Mouse (Mus musculus) stomach, embryonic 16.5 days (tissue): ENCODE results near the gene Pdia2. TPM values are rescaled to one million over a fixed set of nuclear protein-coding genes. Genes with fewer than 3 reads are reported as not detected.

Experiments
- ATAC-seq: fragments of 200-750 bp; cut with Nextera tagmentation; 2 replicates; pipeline ENCODE4 v1.8.0; 2017; ENCODE audit warnings: moderate number of reproducible peaks, moderate TSS enrichment; ENCODE audit not compliant: insufficient read depth, low FRiP score
- H3K27ac ChIP-seq: fragments of 300-500 bp; sonication (generic); 2 replicates; pipeline ENCODE4 v1.5.1; 2014; ENCODE audit warnings: low read length
- H3K27me3 ChIP-seq: fragments of 300-500 bp; sonication (generic); 2 replicates; pipeline ENCODE4 v1.6.1; 2014; ENCODE audit warnings: low read length, control low read depth, mixed read lengths; ENCODE audit not compliant: control insufficient read depth, insufficient read depth
- H3K36me3 ChIP-seq: fragments of 300-500 bp; sonication (generic); 2 replicates; pipeline ENCODE4 v1.6.1; 2014; ENCODE audit warnings: low read length; ENCODE audit not compliant: control insufficient read depth, insufficient read depth
- H3K4me1 ChIP-seq: fragments of 300-500 bp; sonication (generic); 2 replicates; pipeline ENCODE4 v1.6.1; 2014; ENCODE audit warnings: low read length, control low read depth, mixed read lengths; ENCODE audit not compliant: control insufficient read depth, insufficient read depth
- H3K4me2 ChIP-seq: fragments of 300-500 bp; sonication (generic); 2 replicates; pipeline ENCODE4 v1.6.1; 2014; ENCODE audit warnings: low read depth, low read length, mixed read lengths
- H3K4me3 ChIP-seq: fragments of 300-500 bp; sonication (generic); replicated peaks from 2 replicates; pipeline ENCODE4 v1.5.1; 2014; ENCODE audit warnings: mild to moderate bottlenecking, low read length
- H3K9ac ChIP-seq: fragments of 300-500 bp; sonication (generic); 2 replicates; pipeline ENCODE4 v1.6.1; 2014; ENCODE audit warnings: low read length
- H3K9me3 ChIP-seq: fragments of 300-500 bp; sonication (generic); replicated peaks from 2 replicates; pipeline ENCODE4 v1.6.1; 2016; ENCODE audit warnings: low read length, control low read depth; ENCODE audit not compliant: control insufficient read depth
- WGBS: fragments of 180-500 bp; shearing (Covaris S2); extraction: QIAGEN DNeasy Blood & Tissue Kit; methylation state at CpG from one replicate; pipeline ENCODE4 v1.1.7; 2014; 5-methylcytosine and 5-hydroxymethylcytosine counted together
- polyA plus RNA-seq: library from polyadenylated mRNA; unstranded; fragments of >200 nt; fragmentation: Nextera tagmentation; extraction: Ambion mirVana; gene quantifications from 2 replicates; pipeline ENCODE4 v1.2.1, GENCODE M21; 2015

Gene Pdia2
- polyA plus RNA-seq, result 192 and 218 TPM in 2 replicates

DNA sequence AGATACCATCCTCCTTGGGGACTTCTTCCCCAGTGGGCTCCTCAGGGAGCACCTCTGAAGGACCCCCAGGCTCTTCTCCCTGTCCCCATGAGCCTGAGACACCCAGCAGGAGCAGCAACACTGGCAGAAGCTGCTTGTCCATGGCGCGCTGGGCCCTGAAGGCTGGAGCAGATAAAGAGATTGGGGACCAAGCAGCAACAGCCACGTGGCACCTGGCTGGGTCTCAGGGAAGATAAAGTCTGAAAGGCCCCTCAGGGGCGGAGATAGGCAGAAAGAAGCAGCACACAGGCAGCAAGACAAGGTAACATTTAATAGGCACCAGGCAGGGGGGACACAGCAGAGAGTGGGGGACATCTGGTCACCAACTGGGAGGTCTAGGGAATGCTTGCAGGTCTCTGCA, at the start of gene Pdia2:
Gene Pdia2, minus strand, starts transcription at position 196 of the 400 bp plus-strand sequence.
- ATAC-seq, result no peak
- Histone ChIP-seq H3K27ac (peak within 1 kb of the TSS; percentile 27; the same call in 1 of the 2 replicates), H3K27me3 (peaks cover 13% of the 10 kb centered on the region), H3K4me1 (peaks cover 15% of the 10 kb centered on the region), H3K9ac (no peak within 1 kb of the TSS; the same call in 1 of the 2 replicates), H3K9me3 (no peaks in the 10 kb centered on the region), H3K4me3 (no peak within 1 kb of the TSS), H3K36me3 (peaks cover 25% of the 10 kb centered on the region), H3K4me2 (no peak within 1 kb of the TSS; the same call in 1 of the 2 replicates)
- WGBS, result 62% methylated on average over 4 of the region's 4 CpGs

GRCm38 (mm10) chr17:26244101-26244841, 45.4 kb upstream of the Pdia2 start, which contains the start of gene Fam234a:
TSS of gene Fam234a (minus strand) at chr17:26244242.
- no peaks in the 10 kb centered on the region for H3K9me3 ChIP-seq
- 7% methylated on average over 33 of the region's 33 CpGs for WGBS
- peak; percentile 97 for ATAC-seq

DNA sequence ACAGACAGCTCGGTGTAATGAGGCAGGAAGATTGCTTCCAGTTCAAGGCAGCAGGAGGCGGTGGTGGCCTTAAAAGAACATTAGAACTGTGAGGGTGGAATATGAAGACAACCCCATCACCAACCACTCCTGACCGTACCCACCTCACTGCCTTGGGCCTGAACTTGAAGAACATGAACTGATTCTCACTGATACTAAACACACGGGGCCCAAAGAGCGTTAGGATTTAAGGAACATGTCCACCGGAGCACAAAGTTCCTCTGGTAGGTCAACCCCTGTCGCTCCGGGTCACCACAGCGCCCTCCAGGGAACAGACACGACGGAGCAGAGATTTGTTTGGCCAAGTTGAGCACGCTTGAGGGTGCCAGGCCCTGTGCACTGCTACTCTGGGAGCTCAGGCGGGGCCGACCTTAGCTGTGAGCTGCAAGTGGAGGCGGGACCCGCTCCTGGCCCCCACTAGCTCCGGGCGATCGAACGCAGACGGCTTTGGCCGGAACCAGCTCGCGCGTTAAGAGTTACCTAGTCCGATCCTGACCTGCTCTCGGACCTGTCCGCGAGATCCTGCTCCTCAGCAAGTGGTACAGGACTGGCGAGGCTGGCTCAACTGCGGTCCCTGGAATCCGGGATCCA, 44.7 kb upstream of the Pdia2 start:
- Histone ChIP-seq H3K9ac (peak overlapping the region; percentile 84), H3K4me2 (peak overlapping the region; percentile 79), H3K4me3 (peak overlapping the region; percentile 80), H3K27ac (peak overlapping the region; percentile 83), H3K36me3 (no peaks in the 10 kb centered on the region), H3K4me1 (peaks cover 6% of the 10 kb centered on the region), H3K27me3 (no peaks in the 10 kb centered on the region), H3K9me3 (no peaks in the 10 kb centered on the region)
- under 1% methylated on average over 32 of the region's 32 CpGs for WGBS
- ATAC-seq, result peak; percentile 78

More at GRCm38 (mm10) chr17:26244101-26244841, 45.4 kb upstream of the Pdia2 start, which contains the start of gene Fam234a:
- Histone ChIP-seq H3K36me3 (no peaks in the 10 kb centered on the region), H3K9ac (peak within 1 kb of the TSS; percentile 84), H3K4me2 (peak within 1 kb of the TSS; percentile 79), H3K4me1 (peaks cover 6% of the 10 kb centered on the region), H3K4me3 (peak within 1 kb of the TSS; percentile 80), H3K27ac (peak within 1 kb of the TSS; percentile 83), H3K27me3 (no peaks in the 10 kb centered on the region)

DNA sequence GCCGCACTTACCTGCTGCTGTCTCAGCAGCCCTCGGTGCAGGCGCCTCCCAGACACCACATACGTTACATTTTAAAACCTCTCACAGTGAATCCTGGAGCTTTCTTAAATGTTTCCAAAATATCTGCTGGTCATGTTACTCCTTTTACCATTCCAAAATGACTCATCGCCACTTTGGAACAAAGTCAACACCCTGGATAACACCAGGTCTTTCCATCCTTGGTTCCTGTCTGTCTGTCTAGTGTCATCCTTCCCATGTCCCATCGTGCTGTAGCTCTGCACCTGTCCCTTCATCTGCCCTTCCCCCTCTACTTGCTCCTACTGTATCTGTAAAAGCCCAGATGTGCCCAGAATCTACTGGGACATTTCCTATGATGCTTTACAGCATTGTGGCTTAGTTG, 42.1 kb upstream of the Pdia2 start:
- no peak overlapping the region for H3K4me3 ChIP-seq
- H3K4me2 ChIP-seq, result no peak overlapping the region
- ATAC-seq, result no peak
- H3K36me3 ChIP-seq, result no peaks in the 10 kb centered on the region
- 75% methylated on average over 6 of the region's 6 CpGs for WGBS
- H3K9ac ChIP-seq, result no peak overlapping the region
- H3K27ac ChIP-seq, result peak overlapping the region; percentile 34; the same call in 1 of the 2 replicates
- peaks cover 15% of the 10 kb centered on the region for H3K4me1 ChIP-seq
- no peaks in the 10 kb centered on the region for H3K27me3 ChIP-seq
- no peaks in the 10 kb centered on the region for H3K9me3 ChIP-seq

- no peaks in the 10 kb centered on the region for H3K36me3 ChIP-seq
- no peak for ATAC-seq
- no peak overlapping the region for H3K27ac ChIP-seq
- WGBS, result 55% methylated on average over 6 of the region's 6 CpGs
- peaks cover 19% of the 10 kb centered on the region for H3K4me1 ChIP-seq
- no peaks in the 10 kb centered on the region for H3K9me3 ChIP-seq
- no peak overlapping the region for H3K4me3 ChIP-seq
- H3K4me2 ChIP-seq, result no peak overlapping the region
- H3K9ac ChIP-seq, result no peak overlapping the region
- no peaks in the 10 kb centered on the region for H3K27me3 ChIP-seq
Observed at GRCm38 (mm10) chr17:26240120-26240790, 41.4 kb upstream of the Pdia2 start.

- no peak for ATAC-seq
- no peak overlapping the region for H3K4me3 ChIP-seq
- WGBS, result 54% methylated on average over 2 of the region's 2 CpGs
- no peak overlapping the region for H3K4me2 ChIP-seq
- H3K27me3 ChIP-seq, result no peaks in the 10 kb centered on the region
- H3K4me1 ChIP-seq, result peaks cover 22% of the 10 kb centered on the region
- no peak overlapping the region for H3K9ac ChIP-seq
- peak overlapping the region; percentile 62 for H3K27ac ChIP-seq
- H3K9me3 ChIP-seq, result no peaks in the 10 kb centered on the region
- no peaks in the 10 kb centered on the region for H3K36me3 ChIP-seq
Observed at GRCm38 (mm10) chr17:26239551-26239950, 40.7 kb upstream of the Pdia2 start.

GRCm38 (mm10) chr17:26237667-26238066, 38.8 kb upstream of the Pdia2 start:
- peaks cover 18% of the 10 kb centered on the region for H3K4me1 ChIP-seq
- H3K27ac ChIP-seq, result peak overlapping the region; percentile 38
- no peaks in the 10 kb centered on the region for H3K36me3 ChIP-seq
- no peak overlapping the region for H3K9ac ChIP-seq
- no peak overlapping the region for H3K4me3 ChIP-seq
- no peaks in the 10 kb centered on the region for H3K27me3 ChIP-seq
- WGBS, result 62% methylated on average over 10 of the region's 10 CpGs
- H3K4me2 ChIP-seq, result no peak overlapping the region
- H3K9me3 ChIP-seq, result no peaks in the 10 kb centered on the region
- peak; percentile 80 for ATAC-seq

DNA sequence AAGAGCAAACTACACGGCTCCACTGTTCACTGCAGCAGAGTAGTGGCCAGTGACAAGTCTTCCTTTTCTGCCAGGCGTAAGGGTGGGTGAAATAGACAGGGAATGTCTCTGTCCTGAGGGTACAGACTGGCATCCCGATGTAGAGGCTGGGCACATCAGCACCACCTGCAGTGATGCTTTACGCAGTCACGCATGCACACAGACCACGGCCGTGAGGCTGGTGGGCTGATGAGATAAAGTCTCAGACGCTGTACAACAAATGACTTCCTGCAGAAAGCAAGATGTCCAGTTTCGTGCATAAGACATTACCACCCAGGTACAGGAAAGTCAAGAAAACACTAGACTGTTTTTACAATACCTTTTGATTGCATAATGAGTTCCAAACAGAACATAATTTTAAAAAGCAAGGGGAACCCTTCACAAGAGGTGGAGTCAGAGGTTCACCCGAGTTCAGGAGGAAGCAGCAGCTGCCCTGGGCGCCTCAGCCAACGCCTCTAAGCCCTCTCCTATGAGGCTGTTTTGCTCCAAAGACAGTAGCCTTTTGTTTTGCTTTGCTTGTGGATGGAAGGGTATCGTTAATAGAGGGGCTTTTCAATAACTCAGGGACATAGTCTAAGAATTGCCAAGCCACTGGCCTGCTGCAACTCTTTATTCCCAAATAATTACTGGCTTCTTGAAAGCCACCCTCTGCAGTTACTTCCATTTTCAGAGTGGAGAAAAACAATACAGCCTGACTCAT, 36.4 kb upstream of the Pdia2 start:
- Histone ChIP-seq H3K4me1 (peaks cover 15% of the 10 kb centered on the region), H3K27ac (peak overlapping the region; percentile 58), H3K9me3 (no peaks in the 10 kb centered on the region), H3K27me3 (no peaks in the 10 kb centered on the region), H3K9ac (no peak overlapping the region; the same call in 1 of the 2 replicates), H3K36me3 (no peaks in the 10 kb centered on the region), H3K4me2 (no peak overlapping the region), H3K4me3 (no peak overlapping the region)
- WGBS, result 58% methylated on average over 13 of the region's 13 CpGs
- no peak for ATAC-seq
